Mouse (Mus musculus) CH12.LX (cell line): ENCODE measurements around the gene Wfdc12. TPM values are rescaled to one million over a fixed set of nuclear protein-coding genes. Genes with fewer than 3 reads are reported as not detected.

Source experiments
- DNase-seq: peaks from one replicate; pipeline ENCODE4 v3.0.0-alpha.2; 2013; ENCODE audit errors: extremely low read depth
- H3K27ac ChIP-seq: 2 replicates; pipeline ENCODE4 v1.5.1; 2012; ENCODE audit warnings: low read depth, mild to moderate bottlenecking, control low read depth, moderate library complexity; ENCODE audit not compliant: insufficient read depth
- H3K27me3 ChIP-seq: replicated peaks from 2 replicates; pipeline ENCODE3; 2012; ENCODE audit warnings: inconsistent platforms
- H3K36me3 ChIP-seq, 2 experiments: replicated peaks in 1 of 2; 2 replicates each; pipeline versions ENCODE3 to v1.6.1; 2012; ENCODE audit warnings: inconsistent platforms in 1 of 2, low read length in 1 of 2, mild to moderate bottlenecking in 1 of 2, mixed read lengths in 1 of 2, moderate library complexity in 1 of 2; ENCODE audit not compliant: control insufficient read depth in 1 of 2, insufficient read depth in 1 of 2
- H3K4me1 ChIP-seq, 2 experiments: 2 replicates each; pipeline ENCODE4 v1.6.1; 2012; ENCODE audit warnings: inconsistent platforms in 1 of 2, moderate library complexity in 1 of 2; ENCODE audit not compliant: insufficient read depth in 2 of 2, control insufficient read depth in 1 of 2
- H3K4me2 ChIP-seq: 2 replicates; pipeline ENCODE4 v1.6.1; 2012; ENCODE audit warnings: low read depth, mild to moderate bottlenecking, control low read depth; ENCODE audit not compliant: poor library complexity, insufficient read depth, severe bottlenecking
- H3K4me3 ChIP-seq, 3 experiments: fragments of 150-350 bp in 1 of 3; sonication (generic) in 1 of 3; replicated peaks in 1 of 3; 2 replicates each; pipeline versions ENCODE3 to v1.5.1; 2011 to 2012; ENCODE audit warnings: low read depth in 2 of 3, low read length in 2 of 3, mild to moderate bottlenecking in 2 of 3, moderate library complexity in 2 of 3, control low read depth in 1 of 3, improper control_type of control experiment in 1 of 3, inconsistent platforms in 1 of 3, mixed read lengths in 1 of 3; ENCODE audit not compliant: poor library complexity in 1 of 3
- H3K79me2 ChIP-seq: replicated peaks from 2 replicates; pipeline ENCODE4 v1.6.1; 2012; ENCODE audit warnings: mild to moderate bottlenecking, moderate library complexity; ENCODE audit not compliant: control insufficient read depth, poor library complexity, insufficient read depth, severe bottlenecking; ENCODE audit errors: extremely low read depth
- H3K9ac ChIP-seq: 2 replicates; pipeline ENCODE4 v1.6.1; 2012; ENCODE audit warnings: low read depth, mild to moderate bottlenecking, control low read depth, moderate library complexity; ENCODE audit not compliant: insufficient read depth
- H3K9me3 ChIP-seq: replicated peaks from 2 replicates; pipeline ENCODE3; 2012; ENCODE audit warnings: low read length, inconsistent platforms, mixed read lengths
- CHD2 ChIP-seq: IDR thresholded peaks from 2 replicates; pipeline ENCODE4 v1.6.1; 2011; ENCODE audit warnings: low read length, improper control_type of control experiment
- CTCF ChIP-seq, 2 experiments: IDR thresholded peaks in 1 of 2; conservative IDR thresholded peaks in 1 of 2; 2 replicates each; pipeline ENCODE4 v1.5.1; 2011 to 2012; ENCODE audit warnings: low read depth in 2 of 2, low read length in 2 of 2, improper control_type of control experiment in 1 of 2, inconsistent platforms in 1 of 2, mild to moderate bottlenecking in 1 of 2, moderate library complexity in 1 of 2
- ELF1 ChIP-seq: IDR thresholded peaks from 2 replicates; pipeline ENCODE4 v1.6.1; 2014; ENCODE audit warnings: low read depth, mild to moderate bottlenecking, inconsistent platforms, low read length, improper control_type of control experiment
- JUN ChIP-seq: IDR thresholded peaks from 2 replicates; pipeline ENCODE4 v1.6.1; 2011; ENCODE audit warnings: low read depth, mild to moderate bottlenecking, low read length, improper control_type of control experiment, moderate library complexity; ENCODE audit not compliant: insufficient read depth
- MAFK ChIP-seq: IDR thresholded peaks from 2 replicates; pipeline ENCODE4 v1.6.1; 2011; ENCODE audit warnings: low read length, improper control_type of control experiment; ENCODE audit not compliant: insufficient replicate concordance
- MEF2A ChIP-seq: IDR thresholded peaks from 2 replicates; pipeline ENCODE4 v1.6.1; 2014; ENCODE audit warnings: low read depth, mild to moderate bottlenecking, inconsistent platforms, low read length, improper control_type of control experiment, borderline replicate concordance
- MXI1 ChIP-seq: IDR thresholded peaks from 2 replicates; pipeline ENCODE4 v1.6.1; 2011; ENCODE audit warnings: mild to moderate bottlenecking, low read depth, low read length, improper control_type of control experiment
- MYC ChIP-seq: IDR thresholded peaks from 2 replicates; pipeline ENCODE4 v1.6.1; 2011; ENCODE audit warnings: low read depth, mild to moderate bottlenecking, improper control_type of control experiment, low read length
- NELFE ChIP-seq: IDR thresholded peaks from 2 replicates; pipeline ENCODE4 v1.6.1; 2011; ENCODE audit warnings: low read depth, low read length, improper control_type of control experiment
- NRF1 ChIP-seq: IDR thresholded peaks from 2 replicates; pipeline ENCODE4 v1.6.1; 2014; ENCODE audit warnings: low read depth, mild to moderate bottlenecking, inconsistent platforms, low read length, improper control_type of control experiment, moderate library complexity
- PAX5 ChIP-seq: IDR thresholded peaks from 2 replicates; pipeline ENCODE4 v1.6.1; 2012; ENCODE audit warnings: low read length, inconsistent platforms, mixed read lengths
- POLR2A ChIP-seq: IDR thresholded peaks from 2 replicates; pipeline ENCODE4 v1.6.1; 2011; ENCODE audit warnings: low read depth, mild to moderate bottlenecking, improper control_type of control experiment, low read length
- POLR2AphosphoS2 ChIP-seq: IDR thresholded peaks from 2 replicates; pipeline ENCODE4 v1.6.1; 2011; ENCODE audit warnings: low read depth, low read length, improper control_type of control experiment
- RAD21 ChIP-seq: IDR thresholded peaks from 2 replicates; pipeline ENCODE4 v1.6.1; 2011; ENCODE audit warnings: low read depth, mild to moderate bottlenecking, low read length, improper control_type of control experiment, moderate library complexity
- SMC3 ChIP-seq: IDR thresholded peaks from 2 replicates; pipeline ENCODE4 v1.6.1; 2011; ENCODE audit warnings: low read depth, low read length, improper control_type of control experiment
- TCF12 ChIP-seq: IDR thresholded peaks from 2 replicates; pipeline ENCODE4 v1.6.1; 2014; ENCODE audit warnings: low read depth, mild to moderate bottlenecking, inconsistent platforms, low read length, improper control_type of control experiment
- USF1 ChIP-seq: IDR thresholded peaks from 2 replicates; pipeline ENCODE4 v1.6.1; 2014; ENCODE audit warnings: low read depth, mild to moderate bottlenecking, inconsistent platforms, low read length, improper control_type of control experiment
- ZKSCAN1 ChIP-seq: IDR thresholded peaks from 2 replicates; pipeline ENCODE4 v1.6.1; 2012; ENCODE audit warnings: low read depth, inconsistent platforms, low read length, improper control_type of control experiment, borderline replicate concordance
- ZMIZ1 ChIP-seq: IDR thresholded peaks from 2 replicates; pipeline ENCODE4 v1.6.1; 2012; ENCODE audit warnings: low read depth, mild to moderate bottlenecking, inconsistent platforms, low read length, improper control_type of control experiment
- ZNF384 ChIP-seq: IDR thresholded peaks from 2 replicates; pipeline ENCODE4 v1.6.1; 2012; ENCODE audit warnings: low read depth, low read length, improper control_type of control experiment, inconsistent platforms
- dilution Hi-C: fragments of 300-500 bp; cut with MboI; formaldehyde crosslinking; loops from 2 replicates; pipeline ENCODE4 v1.14.3; 2020; ENCODE audit warnings: low sequenced_read_pairs; ENCODE audit not compliant: extremely low pct_unique_long_range_greater_than_20kb, extremely low pct_ligation_motif_present
- in situ Hi-C: fragments of 300-500 bp; cut with MboI; formaldehyde crosslinking; loops from 3 replicates; pipeline ENCODE4 v1.14.3; 2019; ENCODE audit warnings: low sequenced_read_pairs, low pct_ligation_motif_present, low pct_unique_long_range_greater_than_20kb, mixed read lengths
- polyA plus RNA-seq: library from polyadenylated mRNA; unstranded; fragments of >175 nt; gene quantifications from 2 replicates; pipeline ENCODE4 v1.2.1, GENCODE M21; 2012; ENCODE audit warnings: low read depth; ENCODE audit not compliant: insufficient read length
- total RNA-seq, 2 experiments: library from RNA; depleted of rRNA; stranded (reverse); fragments of 300-350 nt in 1 of 2; fragments of >200 nt in 1 of 2; gene quantifications; 2 replicates each; pipeline ENCODE4 v1.2.3; 2012 to 2014

Wfdc12 gene
- total and polyA plus RNA-seq, 3 experiments: not detected

DNA sequence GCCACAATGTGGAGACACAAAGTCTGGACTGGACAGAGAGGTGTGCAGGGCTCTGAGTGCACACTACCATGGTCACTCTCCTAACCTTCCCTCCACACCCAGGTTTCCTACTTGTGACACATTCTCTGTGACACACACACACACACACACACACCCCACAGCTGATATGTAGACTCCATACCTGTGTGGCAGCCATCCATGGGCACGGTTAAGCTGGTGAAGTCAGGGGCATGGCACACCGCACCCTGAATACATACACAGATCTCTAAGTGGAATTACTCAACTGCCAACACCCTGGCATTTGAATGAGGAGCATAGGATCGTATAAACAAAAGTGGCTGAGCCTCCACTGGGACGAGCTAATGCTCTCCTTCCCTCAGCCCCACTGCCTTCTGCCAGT is 9.6 kb downstream of the Wfdc12 start:
- H3K36me3 ChIP-seq: peaks cover 0 to 2% of the 10 kb centered on the region in 2 experiments
- H3K27ac ChIP-seq: no peak overlapping the region
- dilution Hi-C loops (no loop called here), in situ Hi-C loops (no loop called here)
- TF ChIP-seq PAX5: no peak
- TF ChIP-seq JUN: no peak
- no peak for TF ChIP-seq TCF12
- H3K9ac ChIP-seq: no peak overlapping the region
- peaks cover 6 to 23% of the 10 kb centered on the region in 2 experiments for H3K4me1 ChIP-seq
- no peaks in the 10 kb centered on the region for H3K79me2 ChIP-seq
- H3K27me3 ChIP-seq: no peaks in the 10 kb centered on the region
- no peaks in the 10 kb centered on the region for H3K9me3 ChIP-seq
- H3K4me2 ChIP-seq: no peak overlapping the region
- H3K4me3 ChIP-seq: no peak overlapping the region
- no peak for DNase-seq

DNA sequence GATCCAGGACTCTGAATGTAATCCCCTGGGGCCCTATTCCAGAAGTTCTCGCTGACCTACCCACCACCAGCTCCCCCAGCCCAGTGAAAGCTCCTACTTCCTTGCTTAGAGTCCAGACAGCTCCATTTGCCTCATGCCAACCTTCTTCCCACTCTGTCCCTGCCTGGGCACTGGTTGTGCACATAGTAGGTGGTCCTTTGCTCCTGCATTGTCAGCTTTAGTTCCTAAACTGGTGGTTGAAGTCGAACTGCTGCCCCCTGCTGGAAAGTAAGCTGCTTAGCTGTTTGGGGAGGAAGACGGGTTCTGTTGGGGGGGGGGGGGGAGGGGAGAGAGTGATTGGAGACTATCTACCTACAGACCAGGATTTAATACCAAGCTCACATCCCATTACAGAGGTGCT is 10.3 kb downstream of the Wfdc12 start:
- H3K4me2 ChIP-seq: no peak overlapping the region
- no peak overlapping the region for H3K27ac ChIP-seq
- H3K9ac ChIP-seq: no peak overlapping the region
- H3K79me2 ChIP-seq: no peaks in the 10 kb centered on the region
- peak; percentile 64 for DNase-seq
- H3K36me3 ChIP-seq: no peaks in the 10 kb centered on the region
- TF ChIP-seq RAD21: peak; percentile 42
- peak; percentile 70 for TF ChIP-seq SMC3
- TF ChIP-seq MYC: no peak
- peak; percentile 28; the same call in 1 of the 2 replicates for TF ChIP-seq ELF1
- peak; percentile 99 for TF ChIP-seq ZKSCAN1
- TF ChIP-seq CHD2: 0 out of 2 replicates have a peak, but pooled peaks have one; percentile 13
- TF ChIP-seq CTCF (conservative IDR thresholded peaks at IDR 0.05 in 1 of 2, IDR thresholded peaks at IDR 0.05 in 1 of 2; ENCODE audit: low read depth in 2 of 2, low read length in 2 of 2): peak in 1 of 2 experiments; percentile 72; a peak in 2 of 4 replicates
- TF ChIP-seq MAFK: peak; percentile 52; the same call in 1 of the 2 replicates
- no peak for TF ChIP-seq MXI1
- H3K4me1 ChIP-seq: peaks cover 4 to 23% of the 10 kb centered on the region in 2 experiments; a peak in 2 of 4 replicates
- H3K9me3 ChIP-seq: no peaks in the 10 kb centered on the region
- H3K27me3 ChIP-seq: no peaks in the 10 kb centered on the region
- in situ Hi-C loops (no loop called here), dilution Hi-C loops (no loop called here)
- no peak overlapping the region for H3K4me3 ChIP-seq

DNA sequence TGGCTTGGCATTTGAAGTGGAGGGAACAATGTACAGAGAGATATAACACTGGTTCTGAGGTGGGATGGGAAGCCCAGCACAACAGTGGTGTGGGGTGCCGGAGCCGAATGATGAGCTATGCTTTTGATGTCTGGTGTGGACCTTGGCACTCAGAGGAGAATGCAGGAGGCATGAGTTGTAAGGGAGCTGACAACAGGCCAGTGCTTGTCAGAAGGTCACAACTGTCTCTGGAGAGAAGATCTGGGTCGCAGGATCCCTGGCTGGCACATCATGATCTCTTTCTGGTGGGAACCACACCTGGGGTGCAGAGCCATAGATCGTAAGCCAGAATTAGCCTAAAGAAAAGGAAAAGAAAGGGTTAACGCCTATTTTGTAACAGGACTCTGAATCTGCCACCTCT is 12.6 kb downstream of the Wfdc12 start:
- Histone ChIP-seq H3K27ac (no peak overlapping the region), H3K4me2 (no peak overlapping the region), H3K4me3 (no peak overlapping the region), H3K36me3 (no peaks in the 10 kb centered on the region), H3K4me1 (peaks cover 4 to 5% of the 10 kb centered on the region in 2 experiments; a peak in 1 of 4 replicates), H3K9me3 (no peaks in the 10 kb centered on the region), H3K79me2 (no peaks in the 10 kb centered on the region), H3K9ac (no peak overlapping the region), H3K27me3 (no peaks in the 10 kb centered on the region)
- dilution Hi-C loops: no loop called here
- no peak for DNase-seq
- in situ Hi-C loops: no loop called here
- TF ChIP-seq NELFE (no peak), POLR2AphosphoS2 (no peak), POLR2A (no peak), TCF12 (no peak), NRF1 (no peak), USF1 (no peak), ZMIZ1 (no peak), ZNF384 (no peak), MEF2A (no peak)
- TF ChIP-seq, all 38 proteins: peak for 0
